ENCODE assay signal across 8 mouse cellular contexts in the genomic region with DNA sequence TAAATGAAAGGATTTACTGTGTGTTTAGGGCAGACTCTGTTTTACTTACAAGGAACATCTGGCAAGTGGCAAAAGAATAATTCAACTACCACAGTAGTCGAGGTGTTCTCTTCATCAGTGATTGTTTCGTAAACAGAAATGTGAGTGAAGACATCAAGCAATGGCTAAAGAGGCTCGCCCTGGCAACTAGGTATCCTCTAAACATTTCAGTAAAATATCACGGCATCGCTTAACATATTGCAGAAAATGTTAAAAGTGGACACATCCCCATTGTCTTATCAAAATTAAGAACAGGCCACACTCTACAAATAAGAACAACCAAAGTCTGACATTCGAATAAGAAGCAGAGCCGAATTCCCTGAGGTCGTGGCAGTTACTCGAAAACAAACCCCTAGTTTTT. TPM values are rescaled to one million over a fixed set of nuclear protein-coding genes. Genes with fewer than 3 reads are reported as not detected.
DNase-seq lines count a peak whose midpoint lies in the region; ATAC-seq and TF ChIP-seq lines count a peak whose summit lies in the region.

No protein-coding gene starts in this region.

- H3K9ac ChIP-seq in limb, embryonic 15.5 days = peak overlapping the region; percentile 80
- peak overlapping the region; percentile 89 for H3K9ac ChIP-seq in stomach, embryonic 16.5 days (ENCODE audit: low read length)

- peaks cover 17% of the 10 kb centered on the region; the same call in 1 of the 2 replicates for H3K4me1 ChIP-seq in spleen, adult 2 months (ENCODE audit: control insufficient read depth, insufficient read depth, insufficient read length)
- peaks cover 31% of the 10 kb centered on the region for H3K4me1 ChIP-seq in limb, embryonic 15.5 days
- peaks cover 14% of the 10 kb centered on the region; the same call in 1 of the 2 replicates for H3K4me1 ChIP-seq in stomach, embryonic 16.5 days (ENCODE audit: control insufficient read depth, insufficient read depth, low read length)

- 26% methylated on average over 9 of the region's 9 CpGs for WGBS in spleen, adult 2 months
- 15% methylated on average over 9 of the region's 9 CpGs for WGBS in limb, embryonic 15.5 days
- WGBS in stomach, embryonic 16.5 days = 11% methylated on average over 9 of the region's 9 CpGs

- H3K36me3 ChIP-seq in spleen, adult 2 months (ENCODE audit: control insufficient read depth, insufficient read depth, low read length) = no peaks in the 10 kb centered on the region
- peaks cover 13% of the 10 kb centered on the region for H3K36me3 ChIP-seq in limb, embryonic 15.5 days
- H3K36me3 ChIP-seq in stomach, embryonic 16.5 days (ENCODE audit: control insufficient read depth, insufficient read depth, low read length) = 0 out of 2 replicates have a peak, but pooled peaks cover 6% of the 10 kb centered on the region

- peak overlapping the region; percentile 63 for H3K4me2 ChIP-seq in limb, embryonic 15.5 days
- peak overlapping the region; percentile 82 for H3K4me2 ChIP-seq in stomach, embryonic 16.5 days (ENCODE audit: low read depth, low read length)

- peak overlapping the region; percentile 92 for H3K4me3 ChIP-seq in spleen, adult 2 months (ENCODE audit: extremely low read depth, insufficient read depth, insufficient read length)
- peak overlapping the region; percentile 97 for H3K4me3 ChIP-seq in limb, embryonic 15.5 days
- H3K4me3 ChIP-seq in stomach, embryonic 16.5 days (replicated peaks; ENCODE audit: low read length) = peak overlapping the region; percentile 81

- no peak for TF ChIP-seq POLR2A in spleen, adult 2 months (IDR thresholded peaks at IDR 0.05; ENCODE audit: low read depth, low read length)

- H3K27ac ChIP-seq in spleen, adult 2 months (ENCODE audit: insufficient read depth, low read length) = no peak overlapping the region
- no peak overlapping the region for H3K27ac ChIP-seq in limb, embryonic 15.5 days
- no peak overlapping the region for H3K27ac ChIP-seq in stomach, embryonic 16.5 days (ENCODE audit: low read length)

- peak; percentile 31 for DNase-seq in cerebellum, adult 9-10 months
- DNase-seq in cerebellum, postnatal 25 days = no peak
- DNase-seq in spleen, adult 2 months (ENCODE audit: low read depth in 1 of 2, low spot score in 2 of 2) = no peak
- no peak for DNase-seq in spleen, adult 12 weeks (ENCODE audit: low spot score)
- no peak for DNase-seq in embryo, embryonic 10 days (ENCODE audit: low spot score)
- DNase-seq in cerebellum, adult 9-11 months = no peak

- no peaks in the 10 kb centered on the region for H3K9me3 ChIP-seq in limb, embryonic 15.5 days
- no peaks in the 10 kb centered on the region for H3K9me3 ChIP-seq in stomach, embryonic 16.5 days (replicated peaks; ENCODE audit: control insufficient read depth, low read length)

- ATAC-seq in limb, embryonic 15.5 days (ENCODE audit: insufficient number of reproducible peaks, low FRiP score, low TSS enrichment, low read depth) = no peak
- no peak for ATAC-seq in stomach, embryonic 16.5 days (ENCODE audit: insufficient read depth, low FRiP score)

- TF ChIP-seq CTCF in spleen, adult 2 months (IDR thresholded peaks at IDR 0.05; ENCODE audit: extremely low read depth, insufficient read depth, insufficient read length, insufficient replicate concordance) = no peak

- no peaks in the 10 kb centered on the region for H3K27me3 ChIP-seq in spleen, adult 2 months (ENCODE audit: control insufficient read depth, insufficient read depth, low read length)
- peaks cover 14% of the 10 kb centered on the region; the same call in 1 of the 2 replicates for H3K27me3 ChIP-seq in limb, embryonic 15.5 days
- no peaks in the 10 kb centered on the region for H3K27me3 ChIP-seq in stomach, embryonic 16.5 days (ENCODE audit: control insufficient read depth, insufficient read depth, low read length)

RNA-seq across cellular contexts. Expression of a gene that starts 0.7 kb away (rescaled TPM):
- 7.7 and 10.3 TPM in 2 replicates for polyA plus RNA-seq in spleen, adult 2 months (2012; rRNA removed)
- polyA plus RNA-seq in limb, embryonic 15.5 days (2015; fragmentation: Nextera tagmentation; extraction: Ambion mirVana) = 59.1 and 64.5 TPM in 2 replicates
- polyA plus RNA-seq in stomach, embryonic 16.5 days (2015; fragmentation: Nextera tagmentation; extraction: Ambion mirVana) = 40.6 and 42.3 TPM in 2 replicates

RNA-seq across cellular contexts. Expression of a gene that starts 4.2 kb away (rescaled TPM):
- polyA plus RNA-seq in spleen, adult 2 months (2012; rRNA removed) = 4.4 and 4.7 TPM in 2 replicates
- 1.3 and 1.4 TPM in 2 replicates for polyA plus RNA-seq in limb, embryonic 15.5 days (2015; fragmentation: Nextera tagmentation; extraction: Ambion mirVana)
- polyA plus RNA-seq in stomach, embryonic 16.5 days (2015; fragmentation: Nextera tagmentation; extraction: Ambion mirVana) = 5.2 and 6.5 TPM in 2 replicates

RNA-seq across cellular contexts. Expression of a gene that starts 43.5 kb away (rescaled TPM):
- 96.8 and 131 TPM in 2 replicates for polyA plus RNA-seq in spleen, adult 2 months (2012; rRNA removed)
- polyA plus RNA-seq in limb, embryonic 15.5 days (2015; fragmentation: Nextera tagmentation; extraction: Ambion mirVana) = 47.8 and 59.8 TPM in 2 replicates
- polyA plus RNA-seq in stomach, embryonic 16.5 days (2015; fragmentation: Nextera tagmentation; extraction: Ambion mirVana) = 52.3 and 55.6 TPM in 2 replicates
